Mouse (Mus musculus) bone marrow macrophage, adult 2 months (primary cell): Measurements from ENCODE around the gene Cdk5r2. TPM values are rescaled to one million over a fixed set of nuclear protein-coding genes. Genes with fewer than 3 reads are reported as not detected.

ENCODE experiments used
- H3K27ac ChIP-seq: 2 replicates; pipeline ENCODE4 v1.5.1; 2012; ENCODE audit warnings: low read depth, low read length; ENCODE audit not compliant: insufficient read depth
- H3K4me1 ChIP-seq: 2 replicates; pipeline ENCODE4 v1.6.1; 2012; ENCODE audit warnings: low read length; ENCODE audit not compliant: control insufficient read depth, insufficient read depth
- H3K4me3 ChIP-seq: 2 replicates; pipeline ENCODE4 v1.5.1; 2012; ENCODE audit warnings: mild to moderate bottlenecking, low read length, moderate library complexity; ENCODE audit not compliant: insufficient read depth
- CTCF ChIP-seq: IDR thresholded peaks from 2 replicates; pipeline ENCODE4 v1.5.1; 2012; ENCODE audit warnings: low read depth, mild to moderate bottlenecking, low read length, moderate library complexity
- POLR2A ChIP-seq: IDR thresholded peaks from 2 replicates; pipeline ENCODE4 v1.6.1; 2012; ENCODE audit warnings: mild to moderate bottlenecking, low read depth, low read length, borderline replicate concordance
- polyA plus RNA-seq: library from polyadenylated mRNA; stranded (reverse); fragments of >200 nt; gene quantifications from 2 replicates; pipeline ENCODE4 v1.2.4, GENCODE M21; 2012; ENCODE audit not compliant: missing spikeins, insufficient read depth, insufficient read length

Gene Cdk5r2
- polyA plus RNA-seq, 1 experiment: not detected

DNA sequence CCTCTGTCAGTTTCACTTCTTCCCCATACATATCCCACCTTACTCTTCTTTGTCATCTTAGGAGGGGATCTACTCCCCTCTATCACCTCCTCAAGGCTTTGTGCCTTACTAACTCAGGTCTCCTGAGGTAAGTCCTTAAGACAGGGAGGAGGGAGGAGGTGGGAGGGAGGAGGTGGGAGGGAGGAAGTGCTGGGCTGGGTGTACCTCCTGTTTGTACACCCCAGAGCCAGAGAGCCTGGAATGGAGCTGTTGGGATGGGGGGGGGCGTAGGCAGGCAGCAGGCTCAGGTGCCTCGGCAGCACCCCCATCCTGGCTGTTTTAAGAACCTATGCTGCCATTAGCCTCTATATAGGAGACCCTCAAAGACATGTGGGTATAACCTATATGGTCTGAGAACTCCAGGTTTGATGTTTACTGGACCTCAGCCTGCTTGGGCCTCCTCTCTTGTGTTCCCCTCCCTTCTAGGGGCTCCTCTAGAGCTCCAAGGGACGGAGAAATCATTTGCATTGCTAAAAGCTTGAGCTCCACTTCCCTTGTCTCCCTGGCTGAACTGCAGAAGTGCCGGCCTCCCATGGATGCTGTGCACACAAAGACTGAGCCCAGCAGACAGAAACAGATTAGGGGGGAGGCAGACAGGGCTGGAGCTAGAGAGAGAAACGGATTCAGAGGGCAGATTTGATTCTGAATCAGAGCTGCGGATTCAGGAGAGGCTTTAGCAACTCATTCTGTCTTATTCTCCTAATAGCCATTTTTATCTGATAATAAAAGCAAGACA, 3.5 kb upstream of the Cdk5r2 start:
- Histone ChIP-seq H3K4me3 (no peak overlapping the region), H3K4me1 (no peaks in the 10 kb centered on the region), H3K27ac (no peak overlapping the region)
- no peak for TF ChIP-seq POLR2A

DNA sequence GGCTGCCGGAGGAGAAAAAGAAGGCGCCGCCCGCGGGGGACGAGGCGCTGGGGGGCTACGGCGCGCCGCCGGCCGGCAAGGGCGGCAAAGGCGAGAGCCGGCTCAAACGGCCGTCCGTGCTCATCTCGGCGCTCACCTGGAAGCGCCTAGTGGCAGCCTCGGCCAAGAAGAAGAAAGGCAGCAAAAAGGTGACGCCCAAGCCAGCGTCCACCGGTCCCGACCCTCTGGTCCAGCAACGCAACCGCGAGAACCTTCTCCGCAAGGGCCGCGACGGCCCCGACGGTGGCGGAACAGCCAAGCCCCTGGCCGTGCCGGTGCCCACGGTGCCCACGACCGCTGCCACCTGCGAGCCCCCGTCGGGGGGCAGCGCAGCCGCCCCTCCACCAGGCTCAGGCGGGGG, 422 bp downstream of the Cdk5r2 start:
- 0 out of 2 replicates have a peak overlapping the region, but pooled peaks have one; percentile 13 for H3K4me3 ChIP-seq
- H3K4me1 ChIP-seq: 0 out of 2 replicates have a peak, but pooled peaks cover 2% of the 10 kb centered on the region
- TF ChIP-seq POLR2A (no peak), CTCF (no peak)
- no peak overlapping the region for H3K27ac ChIP-seq

DNA sequence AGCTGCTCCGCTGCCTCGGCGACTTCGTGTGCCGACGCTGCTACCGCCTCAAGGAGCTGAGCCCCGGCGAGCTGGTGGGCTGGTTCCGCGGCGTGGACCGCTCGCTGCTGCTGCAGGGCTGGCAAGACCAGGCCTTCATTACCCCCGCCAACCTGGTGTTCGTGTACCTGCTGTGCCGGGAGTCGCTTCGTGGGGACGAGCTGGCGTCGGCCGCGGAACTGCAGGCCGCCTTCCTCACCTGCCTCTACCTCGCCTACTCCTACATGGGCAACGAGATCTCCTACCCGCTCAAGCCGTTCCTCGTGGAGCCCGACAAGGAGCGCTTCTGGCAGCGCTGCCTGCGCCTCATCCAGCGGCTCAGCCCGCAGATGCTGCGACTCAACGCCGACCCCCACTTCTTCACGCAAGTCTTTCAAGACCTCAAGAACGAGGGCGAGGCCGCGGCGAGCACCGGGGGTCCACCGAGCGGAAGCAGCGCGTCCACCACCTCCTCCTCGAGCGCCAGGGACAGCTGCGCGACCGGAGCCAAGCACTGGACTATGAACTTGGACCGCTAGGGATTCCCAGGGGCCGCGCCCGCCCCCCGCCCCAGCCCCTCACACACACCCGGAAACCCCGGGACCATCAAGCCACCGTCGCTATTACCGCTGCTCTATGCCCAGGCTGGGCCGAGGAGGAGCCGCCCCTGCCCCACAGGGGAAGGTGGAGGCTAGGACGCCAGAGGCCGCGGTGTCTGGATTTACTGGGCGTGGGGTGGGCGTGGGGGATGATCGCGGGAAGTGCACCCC, 1.1 kb downstream of the Cdk5r2 start:
- TF ChIP-seq POLR2A (no peak), CTCF (no peak)
- Histone ChIP-seq H3K4me3 (no peak overlapping the region), H3K27ac (no peak overlapping the region), H3K4me1 (0 out of 2 replicates have a peak, but pooled peaks cover 2% of the 10 kb centered on the region)

DNA sequence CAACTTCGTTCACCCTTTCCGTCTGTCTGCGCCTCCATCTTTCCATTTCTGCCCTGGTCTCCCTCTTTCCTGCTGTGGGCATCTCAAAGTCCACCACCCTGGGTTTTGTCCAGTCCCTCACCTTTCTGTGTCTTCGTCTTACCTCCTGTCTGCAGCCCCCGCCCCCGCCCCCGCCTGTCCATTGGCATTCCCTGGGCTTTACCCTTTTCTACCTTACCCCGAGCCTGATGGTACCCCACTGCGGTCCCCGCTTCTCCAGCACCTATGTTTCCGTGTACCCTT, 1.6 kb downstream of the Cdk5r2 start:
- Histone ChIP-seq H3K27ac (no peak overlapping the region), H3K4me3 (no peak overlapping the region), H3K4me1 (0 out of 2 replicates have a peak, but pooled peaks cover 2% of the 10 kb centered on the region)
- TF ChIP-seq CTCF (no peak), POLR2A (no peak)

DNA sequence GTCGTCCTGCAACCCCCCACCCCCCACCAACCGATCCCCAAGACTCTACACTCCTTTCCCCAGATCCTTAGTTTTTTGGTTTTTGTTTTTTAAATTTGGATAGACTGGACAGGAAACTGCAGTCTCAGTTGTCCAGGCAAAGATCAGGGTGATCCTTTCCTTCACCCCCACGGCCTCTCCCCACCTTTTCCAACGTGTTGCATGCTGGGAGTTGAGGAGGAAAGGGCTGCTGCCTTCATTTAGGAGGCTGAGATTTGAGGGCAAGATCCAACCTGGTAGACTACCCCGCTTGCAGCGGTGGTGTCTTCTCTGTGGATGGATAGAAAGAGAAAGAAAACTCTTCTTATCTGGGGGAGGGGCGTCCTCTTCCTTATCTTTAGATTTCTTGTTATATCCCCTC, 2.1 kb downstream of the Cdk5r2 start:
- no peak overlapping the region for H3K4me3 ChIP-seq
- H3K4me1 ChIP-seq: 0 out of 2 replicates have a peak, but pooled peaks cover 2% of the 10 kb centered on the region
- H3K27ac ChIP-seq: no peak overlapping the region
- TF ChIP-seq CTCF (no peak), POLR2A (no peak)

DNA sequence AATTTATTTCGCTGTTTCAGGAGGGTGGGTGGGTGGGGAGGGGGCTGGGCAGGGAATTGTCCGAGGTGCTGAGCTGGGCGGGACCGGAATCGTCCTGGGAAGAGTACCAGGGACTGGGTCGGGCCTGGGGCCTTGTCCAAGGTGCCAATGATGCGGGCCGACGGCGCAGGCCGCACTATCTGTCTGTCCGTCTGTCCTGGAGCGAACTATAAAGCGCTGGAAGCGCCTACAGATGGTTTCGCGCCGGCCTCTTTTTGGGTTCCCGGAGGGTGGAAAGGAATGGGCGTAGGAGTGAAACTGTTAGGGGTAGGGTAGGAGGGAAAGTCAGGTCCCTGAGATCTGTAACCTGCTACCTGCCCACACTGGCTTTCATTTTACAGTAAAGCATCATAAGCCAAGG, 2.5 kb downstream of the Cdk5r2 start:
- H3K4me3 ChIP-seq: no peak overlapping the region
- no peak for TF ChIP-seq POLR2A
- TF ChIP-seq CTCF: no peak
- 0 out of 2 replicates have a peak, but pooled peaks cover 2% of the 10 kb centered on the region for H3K4me1 ChIP-seq
- no peak overlapping the region for H3K27ac ChIP-seq

DNA sequence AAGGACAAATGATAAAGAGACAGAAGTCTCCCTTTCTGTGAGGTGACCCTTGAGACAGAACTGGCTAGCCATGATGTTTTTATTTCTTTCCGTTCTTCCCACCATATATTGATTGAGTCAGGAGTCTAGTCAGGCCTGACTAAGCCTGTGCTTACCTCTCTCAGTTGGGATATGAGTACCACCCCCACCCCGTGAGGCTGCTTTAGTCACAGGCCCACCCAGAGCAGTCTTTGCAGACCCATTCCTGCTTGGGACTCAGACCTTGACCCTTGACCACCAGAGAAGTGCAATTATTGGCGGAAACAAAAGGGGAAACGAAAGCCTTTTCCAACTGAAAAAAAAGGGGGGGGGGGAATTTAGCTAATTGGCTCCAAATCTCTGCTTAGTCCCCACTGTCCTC, 2.9 kb downstream of the Cdk5r2 start:
- Histone ChIP-seq H3K4me3 (no peak overlapping the region), H3K27ac (no peak overlapping the region), H3K4me1 (0 out of 2 replicates have a peak, but pooled peaks cover 2% of the 10 kb centered on the region)
- TF ChIP-seq POLR2A (no peak), CTCF (no peak)

DNA sequence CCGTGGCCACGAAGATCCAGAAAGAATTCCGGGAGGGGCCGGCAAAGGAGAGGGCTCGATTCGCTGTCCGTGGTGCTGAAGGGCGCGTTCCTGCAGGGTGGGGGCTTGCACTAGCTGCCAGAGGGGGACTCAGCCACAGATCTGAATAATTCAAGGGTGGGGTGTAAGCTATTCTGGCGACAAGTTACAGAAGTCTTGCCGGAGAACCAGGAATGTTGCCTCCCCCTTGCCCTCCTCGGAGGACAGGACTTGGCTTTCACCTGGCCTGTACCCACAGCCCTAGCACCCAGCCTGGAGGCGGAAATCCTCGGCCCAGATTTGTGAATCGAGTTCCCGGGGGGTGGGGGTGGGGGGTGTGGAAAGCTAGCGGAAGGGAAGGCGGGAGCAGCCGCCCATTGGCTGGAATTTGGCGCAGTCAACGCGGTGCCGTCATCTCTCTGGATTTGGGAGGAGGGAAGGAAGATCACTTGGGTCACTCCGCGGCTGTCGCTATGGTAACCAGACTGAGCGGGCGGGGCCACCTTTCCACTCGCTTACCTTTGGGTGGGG, 3.5 kb downstream of the Cdk5r2 start:
- TF ChIP-seq POLR2A (no peak), CTCF (no peak)
- Histone ChIP-seq H3K4me1 (0 out of 2 replicates have a peak, but pooled peaks cover 2% of the 10 kb centered on the region), H3K27ac (no peak overlapping the region), H3K4me3 (no peak overlapping the region)

DNA sequence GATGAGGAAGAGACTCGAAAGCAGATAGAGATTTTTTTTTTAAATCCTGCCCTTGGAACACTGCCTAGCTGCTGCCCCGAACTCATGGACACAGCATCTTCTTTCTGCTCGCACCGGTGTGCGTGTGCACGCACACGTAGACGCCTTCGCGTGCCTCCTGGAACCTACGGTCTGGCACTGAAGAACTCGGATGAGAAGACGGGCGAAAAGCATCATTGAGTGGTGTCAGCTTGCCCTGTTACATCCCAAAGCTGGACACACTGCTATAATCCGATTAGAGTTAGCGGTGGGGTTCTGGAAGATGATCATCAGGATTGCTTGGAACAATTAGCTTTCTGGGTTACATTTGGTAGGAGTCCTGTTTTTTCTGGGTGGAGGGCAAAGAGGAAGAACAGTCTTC, 4.1 kb downstream of the Cdk5r2 start:
- Histone ChIP-seq H3K4me3 (no peak overlapping the region), H3K4me1 (0 out of 2 replicates have a peak, but pooled peaks cover 2% of the 10 kb centered on the region)
- no peak for TF ChIP-seq CTCF
- TF ChIP-seq POLR2A: no peak

DNA sequence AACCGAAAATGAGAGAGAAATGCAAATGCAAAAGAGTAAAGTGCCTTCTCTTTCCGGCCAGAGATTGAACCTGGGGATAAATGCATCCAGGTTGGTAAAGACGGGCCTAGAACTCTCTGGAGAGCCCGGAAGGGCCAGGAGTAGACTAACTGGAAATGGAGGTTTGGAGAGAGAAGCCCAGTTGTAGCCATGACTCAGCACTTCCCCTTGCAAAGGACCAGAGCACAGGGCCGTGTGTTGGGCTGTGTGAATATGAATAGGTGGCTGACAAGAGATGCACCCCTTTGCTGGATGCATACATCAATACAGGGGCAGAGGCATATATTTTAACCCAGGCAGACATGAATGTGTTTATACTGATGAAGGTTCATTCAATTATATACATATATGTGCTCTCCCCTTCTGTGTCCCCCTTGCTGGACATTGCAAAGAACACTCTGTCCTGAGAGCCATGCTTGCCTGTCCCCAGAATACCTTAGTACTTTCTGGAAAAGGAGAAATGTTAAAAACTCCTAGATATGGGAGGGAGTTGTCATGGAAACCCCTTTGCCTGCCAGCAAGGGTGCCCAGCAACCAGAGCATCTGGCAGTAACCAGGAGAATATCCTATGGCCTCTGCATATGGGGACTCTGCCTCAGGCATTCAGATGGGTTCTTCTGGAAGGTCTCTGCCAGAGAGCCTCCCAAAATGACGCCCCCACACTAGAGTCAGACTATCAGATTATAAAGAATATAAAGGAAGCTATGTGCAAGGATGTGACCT, 4.7 kb downstream of the Cdk5r2 start:
- Histone ChIP-seq H3K4me1 (0 out of 2 replicates have a peak, but pooled peaks cover 2% of the 10 kb centered on the region), H3K27ac (no peak overlapping the region), H3K4me3 (no peak overlapping the region)
- no peak for TF ChIP-seq CTCF
- TF ChIP-seq POLR2A: no peak

More for the DNA sequence above, 4.1 kb downstream of the Cdk5r2 start:
- H3K27ac ChIP-seq: no peak overlapping the region
